Mouse (Mus musculus) MEL (cell line): ENCODE results near the gene Aff3. TPM values are rescaled to one million over a fixed set of nuclear protein-coding genes. Genes with fewer than 3 reads are reported as not detected.

Source experiments
- DNase-seq: peaks from one replicate; pipeline ENCODE4 v3.0.0; 2011; ENCODE audit warnings: low read depth, low spot score
- H3K27ac ChIP-seq: 2 replicates; pipeline ENCODE4 v1.5.1; 2012; ENCODE audit warnings: low read depth, mild to moderate bottlenecking, control low read depth, low read length, moderate library complexity; ENCODE audit not compliant: control insufficient read depth
- H3K27me3 ChIP-seq, 2 experiments: fragments of 150-350 bp in 1 of 2; sonication (generic) in 1 of 2; 2 replicates each; pipeline ENCODE4 v1.6.1; 2012; ENCODE audit warnings: low read length in 2 of 2, mild to moderate bottlenecking in 2 of 2, improper control_type of control experiment in 1 of 2, moderate library complexity in 1 of 2; ENCODE audit not compliant: insufficient read depth in 2 of 2, control insufficient read depth in 1 of 2
- H3K36me3 ChIP-seq, 2 experiments: 2 replicates each; pipeline ENCODE4 v1.6.1; 2012 to 2014; ENCODE audit warnings: low read length in 2 of 2, improper control_type of control experiment in 1 of 2, inconsistent platforms in 1 of 2, mild to moderate bottlenecking in 1 of 2; ENCODE audit not compliant: insufficient read depth in 2 of 2, control insufficient read depth in 1 of 2
- H3K4me1 ChIP-seq, 2 experiments: fragments of 150-350 bp in 1 of 2; sonication (generic) in 1 of 2; 2 replicates each; pipeline ENCODE4 v1.6.1; 2012; ENCODE audit warnings: low read length in 2 of 2, improper control_type of control experiment in 1 of 2, mild to moderate bottlenecking in 1 of 2; ENCODE audit not compliant: insufficient read depth in 2 of 2, control insufficient read depth in 1 of 2
- H3K4me3 ChIP-seq, 2 experiments: fragments of 150-350 bp in 1 of 2; sonication (generic) in 1 of 2; 2 replicates each; pipeline ENCODE4 v1.5.1; 2012; ENCODE audit warnings: low read depth in 2 of 2, low read length in 2 of 2, mild to moderate bottlenecking in 2 of 2, moderate library complexity in 2 of 2, control low read depth in 1 of 2, improper control_type of control experiment in 1 of 2; ENCODE audit not compliant: control insufficient read depth in 1 of 2, insufficient read depth in 1 of 2
- H3K79me2 ChIP-seq: 2 replicates; pipeline ENCODE4 v1.6.1; 2012; ENCODE audit warnings: mild to moderate bottlenecking, low read length, moderate library complexity; ENCODE audit not compliant: control insufficient read depth, poor library complexity, insufficient read depth
- H3K9ac ChIP-seq: 2 replicates; pipeline ENCODE4 v1.6.1; 2012; ENCODE audit warnings: low read depth, mild to moderate bottlenecking, control low read depth, low read length, moderate library complexity; ENCODE audit not compliant: control insufficient read depth, poor library complexity, severe bottlenecking
- H3K9me3 ChIP-seq: fragments of 150-350 bp; sonication (generic); replicated peaks from 2 replicates; pipeline ENCODE4 v1.6.1; 2012; ENCODE audit warnings: mild to moderate bottlenecking, low read length, improper control_type of control experiment, moderate library complexity; ENCODE audit not compliant: insufficient read depth
- CHD1 ChIP-seq: IDR thresholded peaks from 2 replicates; pipeline ENCODE4 v1.6.1; 2012; ENCODE audit warnings: low read depth, mild to moderate bottlenecking, inconsistent platforms, low read length, improper control_type of control experiment
- CHD2 ChIP-seq: IDR thresholded peaks from 2 replicates; pipeline ENCODE4 v1.6.1; 2011; ENCODE audit warnings: low read length, improper control_type of control experiment
- CTCF ChIP-seq, 3 experiments: IDR thresholded peaks in 2 of 3; conservative IDR thresholded peaks in 1 of 3; 2 replicates each; pipeline ENCODE4 v1.5.1; 2011 to 2012; ENCODE audit warnings: low read length in 3 of 3, low read depth in 2 of 3, mild to moderate bottlenecking in 2 of 3, improper control_type of control experiment in 1 of 3, inconsistent platforms in 1 of 3, mixed read lengths in 1 of 3, moderate library complexity in 1 of 3; ENCODE audit not compliant: control insufficient read depth in 1 of 3, insufficient read depth in 1 of 3, poor library complexity in 1 of 3, severe bottlenecking in 1 of 3
- E2F4 ChIP-seq: IDR thresholded peaks from 2 replicates; pipeline ENCODE4 v1.6.1; 2011; ENCODE audit warnings: low read depth, low read length, improper control_type of control experiment, borderline replicate concordance
- ELF1 ChIP-seq: IDR thresholded peaks from 2 replicates; pipeline ENCODE4 v1.6.1; 2014; ENCODE audit warnings: low read depth, mild to moderate bottlenecking, inconsistent platforms, low read length, improper control_type of control experiment, moderate library complexity
- EP300 ChIP-seq, 2 experiments: IDR thresholded peaks; 2 replicates each; pipeline ENCODE4 v1.6.1; 2011; ENCODE audit warnings: improper control_type of control experiment in 2 of 2, low read length in 2 of 2, low read depth in 1 of 2, mild to moderate bottlenecking in 1 of 2
- ETS1 ChIP-seq: IDR thresholded peaks from 2 replicates; pipeline ENCODE4 v1.6.1; 2012; ENCODE audit warnings: low read depth, mild to moderate bottlenecking, inconsistent platforms, low read length, improper control_type of control experiment, moderate library complexity
- GATA1 ChIP-seq: IDR thresholded peaks from 2 replicates; pipeline ENCODE4 v1.6.1; 2011; ENCODE audit warnings: low read depth, low read length, improper control_type of control experiment
- HCFC1 ChIP-seq: IDR thresholded peaks from 2 replicates; pipeline ENCODE4 v1.6.1; 2012; ENCODE audit warnings: low read depth, mild to moderate bottlenecking, inconsistent platforms, low read length, improper control_type of control experiment, moderate library complexity
- JUND ChIP-seq: IDR thresholded peaks from 2 replicates; pipeline ENCODE4 v1.6.1; 2011; ENCODE audit warnings: low read depth, mild to moderate bottlenecking, improper control_type of control experiment, low read length
- KAT2A ChIP-seq: conservative IDR thresholded peaks from 2 replicates; pipeline ENCODE4 v1.6.1; 2012; ENCODE audit warnings: low read depth, low read length, improper control_type of control experiment, inconsistent platforms
- MAX ChIP-seq: IDR thresholded peaks from 2 replicates; pipeline ENCODE4 v1.6.1; 2011; ENCODE audit warnings: low read length, improper control_type of control experiment
- MAZ ChIP-seq: IDR thresholded peaks from 2 replicates; pipeline ENCODE4 v1.6.1; 2012; ENCODE audit warnings: low read depth, mild to moderate bottlenecking, inconsistent platforms, low read length, improper control_type of control experiment
- MEF2A ChIP-seq: IDR thresholded peaks from 2 replicates; pipeline ENCODE4 v1.6.1; 2014; ENCODE audit warnings: low read depth, mild to moderate bottlenecking, inconsistent platforms, low read length, improper control_type of control experiment; ENCODE audit not compliant: poor library complexity, insufficient replicate concordance, severe bottlenecking; ENCODE audit errors: extremely low read depth
- MXI1 ChIP-seq: IDR thresholded peaks from 2 replicates; pipeline ENCODE4 v1.6.1; 2011; ENCODE audit warnings: mild to moderate bottlenecking, low read depth, low read length, improper control_type of control experiment
- MYB ChIP-seq: IDR thresholded peaks from 2 replicates; pipeline ENCODE4 v1.6.1; 2011; ENCODE audit warnings: mild to moderate bottlenecking, low read depth, low read length, improper control_type of control experiment
- MYC ChIP-seq: IDR thresholded peaks from 2 replicates; pipeline ENCODE4 v1.6.1; 2011; ENCODE audit warnings: low read depth, mild to moderate bottlenecking, low read length, improper control_type of control experiment, moderate library complexity
- NELFE ChIP-seq: IDR thresholded peaks from 2 replicates; pipeline ENCODE4 v1.6.1; 2011; ENCODE audit warnings: low read depth, low read length, improper control_type of control experiment
- NRF1 ChIP-seq: IDR thresholded peaks from 2 replicates; pipeline ENCODE4 v1.6.1; 2014; ENCODE audit warnings: low read depth, mild to moderate bottlenecking, inconsistent platforms, low read length, improper control_type of control experiment, moderate library complexity; ENCODE audit not compliant: poor library complexity, insufficient read depth, severe bottlenecking
- POLR2A ChIP-seq, 2 experiments: IDR thresholded peaks; 2 replicates each; pipeline ENCODE4 v1.6.1; 2011 to 2012; ENCODE audit warnings: low read length in 2 of 2, mild to moderate bottlenecking in 2 of 2, control low read depth in 1 of 2, improper control_type of control experiment in 1 of 2, low read depth in 1 of 2, moderate library complexity in 1 of 2; ENCODE audit not compliant: control insufficient read depth in 1 of 2, insufficient read depth in 1 of 2, poor library complexity in 1 of 2
- POLR2AphosphoS2 ChIP-seq: IDR thresholded peaks from 2 replicates; pipeline ENCODE4 v1.6.1; 2011; ENCODE audit warnings: low read length, improper control_type of control experiment
- POLR2AphosphoS5 ChIP-seq: IDR thresholded peaks from 2 replicates; pipeline ENCODE4 v1.6.1; 2012; ENCODE audit warnings: low read depth, borderline replicate concordance, mild to moderate bottlenecking, inconsistent platforms, low read length, moderate library complexity, mixed read lengths
- RAD21 ChIP-seq: IDR thresholded peaks from 2 replicates; pipeline ENCODE4 v1.6.1; 2011; ENCODE audit warnings: mild to moderate bottlenecking, low read depth, low read length, improper control_type of control experiment
- RCOR1 ChIP-seq: IDR thresholded peaks from 2 replicates; pipeline ENCODE4 v1.6.1; 2012; ENCODE audit warnings: low read depth, mild to moderate bottlenecking, inconsistent platforms, low read length, improper control_type of control experiment
- SIN3A ChIP-seq: IDR thresholded peaks from 2 replicates; pipeline ENCODE4 v1.6.1; 2012; ENCODE audit warnings: low read length, improper control_type of control experiment, inconsistent platforms
- SMC3 ChIP-seq: IDR thresholded peaks from 2 replicates; pipeline ENCODE4 v1.6.1; 2011; ENCODE audit warnings: low read depth, low read length, improper control_type of control experiment
- TAL1 ChIP-seq: IDR thresholded peaks from 2 replicates; pipeline ENCODE4 v1.6.1; 2012; ENCODE audit warnings: mild to moderate bottlenecking, inconsistent platforms, low read length, moderate library complexity, mixed read lengths
- TBP ChIP-seq: IDR thresholded peaks from 2 replicates; pipeline ENCODE4 v1.8.0; 2011; ENCODE audit warnings: low read depth, low read length, improper control_type of control experiment
- TCF12 ChIP-seq: IDR thresholded peaks from 2 replicates; pipeline ENCODE4 v1.6.1; 2014; ENCODE audit warnings: low read depth, mild to moderate bottlenecking, inconsistent platforms, low read length, improper control_type of control experiment, moderate library complexity
- UBTF ChIP-seq: IDR thresholded peaks from 2 replicates; pipeline ENCODE4 v1.6.1; 2012; ENCODE audit warnings: low read depth, mild to moderate bottlenecking, inconsistent platforms, low read length, improper control_type of control experiment, moderate library complexity, borderline replicate concordance; ENCODE audit not compliant: insufficient read depth
- USF1 ChIP-seq: IDR thresholded peaks from 2 replicates; pipeline ENCODE4 v1.6.1; 2014; ENCODE audit warnings: low read depth, mild to moderate bottlenecking, inconsistent platforms, low read length, improper control_type of control experiment, moderate library complexity
- USF2 ChIP-seq, 2 experiments: IDR thresholded peaks; 2 replicates each; pipeline ENCODE4 v1.6.1; 2011 to 2012; ENCODE audit warnings: improper control_type of control experiment in 2 of 2, low read length in 2 of 2, borderline replicate concordance in 1 of 2, inconsistent platforms in 1 of 2, low read depth in 1 of 2, mild to moderate bottlenecking in 1 of 2; ENCODE audit not compliant: insufficient read depth in 1 of 2
- ZC3H11A ChIP-seq: IDR thresholded peaks from 2 replicates; pipeline ENCODE4 v1.6.1; 2012; ENCODE audit warnings: low read depth, mild to moderate bottlenecking, inconsistent platforms, low read length, improper control_type of control experiment
- ZKSCAN1 ChIP-seq: IDR thresholded peaks from 2 replicates; pipeline ENCODE4 v1.6.1; 2012; ENCODE audit warnings: low read depth, mild to moderate bottlenecking, inconsistent platforms, low read length, improper control_type of control experiment, moderate library complexity
- ZMIZ1 ChIP-seq: IDR thresholded peaks from 2 replicates; pipeline ENCODE4 v1.6.1; 2012; ENCODE audit warnings: low read depth, mild to moderate bottlenecking, inconsistent platforms, low read length, improper control_type of control experiment, moderate library complexity
- ZNF384 ChIP-seq: IDR thresholded peaks from 2 replicates; pipeline ENCODE4 v1.6.1; 2012; ENCODE audit warnings: low read depth, mild to moderate bottlenecking, inconsistent platforms, low read length, improper control_type of control experiment
- polyA plus RNA-seq, 2 experiments: library from polyadenylated mRNA; stranded (reverse) in 1 of 2; unstranded in 1 of 2; fragments of >175 nt in 1 of 2; fragments of >200 nt in 1 of 2; gene quantifications; 2 replicates each; pipeline versions ENCODE4 v1.2.1 to v1.2.4; 2012; ENCODE audit warnings: low replicate concordance in 2 of 2, low read depth in 1 of 2; ENCODE audit not compliant: insufficient read length in 2 of 2, insufficient read depth in 1 of 2, missing spikeins in 1 of 2
- total RNA-seq: library from RNA; depleted of rRNA; stranded (reverse); fragments of 300-350 nt; gene quantifications from 2 replicates; pipeline ENCODE4 v1.2.3, GENCODE M21; 2012

The Aff3 gene
- total and polyA plus RNA-seq, 3 experiments = 18.5 to 41.1 (median 25.4) TPM

GRCm38 (mm10) chr1:38695089-38695811 is 30.5 kb upstream of the Aff3 start:
- peak overlapping the region; percentile 99 for H3K27ac ChIP-seq
- peak; percentile 62 for DNase-seq
- H3K27me3 ChIP-seq = no peaks in the 10 kb centered on the region
- no peaks in the 10 kb centered on the region for H3K9me3 ChIP-seq
- peaks cover 20 to 48% of the 10 kb centered on the region in 2 experiments for H3K4me1 ChIP-seq
- H3K36me3 ChIP-seq = peaks cover 0 to 41% of the 10 kb centered on the region in 2 experiments; a peak in 2 of 4 replicates
- H3K9ac ChIP-seq = peak overlapping the region; percentile 43
- peak overlapping the region; percentile 3 to 4; a peak in 3 of 4 replicates for H3K4me3 ChIP-seq
- H3K79me2 ChIP-seq = no peaks in the 10 kb centered on the region
- TF ChIP-seq ZMIZ1 (no peak), CHD2 (no peak), SIN3A (peak; percentile 23; the same call in 1 of the 2 replicates), POLR2A (IDR thresholded peaks at IDR 0.05; ENCODE audit: control insufficient read depth in 1 of 2, insufficient read depth in 1 of 2, low read depth in 1 of 2, low read length in 2 of 2, poor library complexity in 1 of 2) (no peak), NRF1 (no peak), USF2 (IDR thresholded peaks at IDR 0.05; ENCODE audit: borderline replicate concordance in 1 of 2, insufficient read depth in 1 of 2, low read depth in 1 of 2, low read length in 2 of 2) (no peak), ETS1 (no peak), MXI1 (0 out of 2 replicates have a peak, but pooled peaks have one; percentile 36), POLR2AphosphoS5 (no peak), ZKSCAN1 (no peak), EP300 (IDR thresholded peaks at IDR 0.05; ENCODE audit: low read depth in 1 of 2, low read length in 2 of 2) (no peak; a peak in 2 of 4 replicates), CTCF (IDR thresholded peaks at IDR 0.05 in 2 of 3, conservative IDR thresholded peaks at IDR 0.05 in 1 of 3; ENCODE audit: control insufficient read depth in 1 of 3, insufficient read depth in 1 of 3, low read depth in 2 of 3, low read length in 3 of 3, poor library complexity in 1 of 3, severe bottlenecking in 1 of 3) (0 out of 6 replicates have a peak, but pooled peaks of 1 of the 3 experiments have one; percentile 4), HCFC1 (no peak), ZC3H11A (no peak), ZNF384 (peak; percentile 79; the same call in 1 of the 2 replicates), CHD1 (no peak), E2F4 (no peak), SMC3 (no peak), MYB (no peak), NELFE (no peak), JUND (no peak), TCF12 (0 out of 2 replicates have a peak, but pooled peaks have one; percentile 12), KAT2A (no peak), MAX (no peak; the same call in 1 of the 2 replicates), POLR2AphosphoS2 (no peak), MYC (peak; percentile 73), USF1 (peak; percentile 57), TAL1 (no peak), RAD21 (peak; percentile 5), ELF1 (no peak), UBTF (no peak), TBP (no peak), GATA1 (no peak), MEF2A (no peak), MAZ (no peak), RCOR1 (no peak)
